Mouse (Mus musculus): ENCODE measurements around the gene Wdr54.
"Not testable (repeated sequence)": the region's sequence is repeated elsewhere in the genome, so short reads cannot be mapped to it uniquely, and the experiment has no call there.

Wdr54 gene

GRCm38 (mm10) chr6:83161442-83161841 lies 5.2 kb upstream of the Wdr54 start:
- in situ Hi-C loops (cut with MboI): loop anchor here (5.0 kb wide), 1 partner anchor 39 kb away; the partner anchor contains the start of gene Wbp1

- in situ Hi-C loops (cut with MboI): not testable (repeated sequence)
These were observed 3.3 kb upstream of the Wdr54 start for GRCm38 (mm10) chr6:83159456-83159855.

GRCm38 (mm10) chr6:83155552-83156238 lies 502 bp downstream of the Wdr54 start:
- in situ Hi-C loops (cut with MboI): no loop called here

GRCm38 (mm10) chr6:83153485-83153884 lies 2.7 kb downstream of the Wdr54 start:
- in situ Hi-C loops (cut with MboI): no loop called here

GRCm38 (mm10) chr6:83153038-83153437 lies 3.2 kb downstream of the Wdr54 start:
- in situ Hi-C loops (cut with MboI): no loop called here

GRCm38 (mm10) chr6:83151721-83152120 lies 4.5 kb downstream of the Wdr54 start:
- in situ Hi-C loops (cut with MboI): no loop called here

- in situ Hi-C loops (cut with MboI): no loop called here
These were observed 8.9 kb downstream of the Wdr54 start for GRCm38 (mm10) chr6:83147280-83147679.

- in situ Hi-C loops (cut with MboI): no loop called here
These were observed 10.4 kb downstream of the Wdr54 start for GRCm38 (mm10) chr6:83145805-83146204.

- in situ Hi-C loops (cut with MboI): no loop called here
These were observed 11.0 kb downstream of the Wdr54 start for GRCm38 (mm10) chr6:83145209-83145608.

- in situ Hi-C loops (cut with MboI): no loop called here
These were observed 13.3 kb downstream of the Wdr54 start for GRCm38 (mm10) chr6:83142886-83143285.

GRCm38 (mm10) chr6:83142211-83142731 lies 13.9 kb downstream of the Wdr54 start:
- in situ Hi-C loops (cut with MboI): no loop called here

GRCm38 (mm10) chr6:83141636-83142035 lies 14.6 kb downstream of the Wdr54 start:
- in situ Hi-C loops (cut with MboI): no loop called here

- in situ Hi-C loops (cut with MboI): no loop called here
These were observed 16.2 kb downstream of the Wdr54 start for GRCm38 (mm10) chr6:83140044-83140443.

GRCm38 (mm10) chr6:83138056-83138455 lies 18.1 kb downstream of the Wdr54 start:
- in situ Hi-C loops (cut with MboI): no loop called here

- in situ Hi-C loops (cut with MboI): no loop called here
These were observed 18.6 kb downstream of the Wdr54 start for GRCm38 (mm10) chr6:83137576-83137950.

GRCm38 (mm10) chr6:83136881-83137575 lies 19.2 kb downstream of the Wdr54 start:
- in situ Hi-C loops (cut with MboI): no loop called here

- in situ Hi-C loops (cut with MboI): no loop called here
These were observed 19.8 kb downstream of the Wdr54 start for GRCm38 (mm10) chr6:83136291-83136880.

- in situ Hi-C loops (cut with MboI): no loop called here
These were observed 20.5 kb downstream of the Wdr54 start for GRCm38 (mm10) chr6:83135571-83136161.

- in situ Hi-C loops (cut with MboI): no loop called here
These were observed 21.2 kb downstream of the Wdr54 start, which contains the start of gene Rtkn for GRCm38 (mm10) chr6:83134951-83135513. TSS of gene Rtkn (plus strand) at chr6:83135463.

- in situ Hi-C loops (cut with MboI): no loop called here
These were observed 22.0 kb downstream of the Wdr54 start for GRCm38 (mm10) chr6:83134226-83134625.

- in situ Hi-C loops (cut with MboI): no loop called here
These were observed 23.8 kb downstream of the Wdr54 start for GRCm38 (mm10) chr6:83132176-83132919.
